Mouse (Mus musculus): ENCODE results near the gene Gins3. TPM values are rescaled to one million over a fixed set of nuclear protein-coding genes. Genes with fewer than 3 reads are reported as not detected.

Gene Gins3
- polyA plus RNA-seq, 1 experiment from 2014 or later = 25.0 TPM

GRCm38 (mm10) chr8:95669967-95670366, 36.7 kb downstream of the Gins3 start:
- H3K9me3 ChIP-seq (ENCODE audit: control insufficient read depth, low read depth, low read length) = no peaks in the 10 kb centered on the region
- no peak for ATAC-seq (ENCODE audit: insufficient number of reproducible peaks, insufficient read depth, low FRiP score, low read depth)
- H3K27me3 ChIP-seq (ENCODE audit: control insufficient read depth, insufficient read depth, low read length) = no peaks in the 10 kb centered on the region
- no peak overlapping the region for H3K4me2 ChIP-seq (replicated peaks; ENCODE audit: low read depth, low read length)
- 84% methylated on average over 2 of the region's 2 CpGs for WGBS
- H3K9ac ChIP-seq (replicated peaks; ENCODE audit: low read depth, low read length) = no peak overlapping the region
- H3K4me3 ChIP-seq (ENCODE audit: low read depth, low read length) = no peak overlapping the region
- H3K4me1 ChIP-seq (ENCODE audit: control insufficient read depth, insufficient read depth, low read length) = no peaks in the 10 kb centered on the region
- H3K27ac ChIP-seq (ENCODE audit: low read length) = no peak overlapping the region
- H3K36me3 ChIP-seq (ENCODE audit: control insufficient read depth, insufficient read depth, low read length) = no peaks in the 10 kb centered on the region

DNA sequence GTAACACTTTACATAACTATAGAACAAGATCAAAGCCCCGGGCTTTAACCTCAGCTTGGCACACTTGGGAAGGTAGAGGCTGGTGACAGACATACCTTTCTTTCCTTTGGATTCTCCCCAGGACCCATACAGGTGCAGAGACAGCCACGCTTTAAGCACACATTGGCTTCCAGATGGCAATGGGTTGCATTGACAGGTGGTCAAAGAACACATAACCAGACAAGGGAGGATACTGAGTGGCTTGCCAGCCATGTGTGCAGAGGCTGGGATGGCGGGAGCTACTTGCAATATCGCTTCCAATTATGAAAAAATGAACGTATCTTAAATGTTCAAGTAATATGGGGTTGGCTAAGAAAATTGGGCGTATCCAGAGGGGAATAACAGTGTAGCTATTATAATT, 38.6 kb downstream of the Gins3 start:
- H3K4me1 ChIP-seq (ENCODE audit: control insufficient read depth, insufficient read depth, low read length) = no peaks in the 10 kb centered on the region
- peaks cover 7% of the 10 kb centered on the region; the same call in 1 of the 2 replicates for H3K27me3 ChIP-seq (ENCODE audit: control insufficient read depth, insufficient read depth, low read length)
- no peak overlapping the region for H3K4me3 ChIP-seq (ENCODE audit: low read depth, low read length)
- H3K4me2 ChIP-seq (replicated peaks; ENCODE audit: low read depth, low read length) = no peak overlapping the region
- 86% methylated on average over 6 of the region's 6 CpGs for WGBS
- H3K36me3 ChIP-seq (ENCODE audit: control insufficient read depth, insufficient read depth, low read length) = no peaks in the 10 kb centered on the region
- ATAC-seq (ENCODE audit: insufficient number of reproducible peaks, insufficient read depth, low FRiP score, low read depth) = no peak
- no peak overlapping the region for H3K9ac ChIP-seq (replicated peaks; ENCODE audit: low read depth, low read length)
- no peaks in the 10 kb centered on the region for H3K9me3 ChIP-seq (ENCODE audit: control insufficient read depth, low read depth, low read length)
- no peak overlapping the region for H3K27ac ChIP-seq (ENCODE audit: low read length)

GRCm38 (mm10) chr8:95672811-95673210, 39.6 kb downstream of the Gins3 start:
- no peak overlapping the region for H3K27ac ChIP-seq (ENCODE audit: low read length)
- H3K27me3 ChIP-seq (ENCODE audit: control insufficient read depth, insufficient read depth, low read length) = peaks cover 15% of the 10 kb centered on the region
- H3K9me3 ChIP-seq (ENCODE audit: control insufficient read depth, low read depth, low read length) = no peaks in the 10 kb centered on the region
- no peak for ATAC-seq (ENCODE audit: insufficient number of reproducible peaks, insufficient read depth, low FRiP score, low read depth)
- 0 out of 2 replicates have a peak, but pooled peaks cover 6% of the 10 kb centered on the region for H3K4me1 ChIP-seq (ENCODE audit: control insufficient read depth, insufficient read depth, low read length)
- no peak overlapping the region for H3K4me2 ChIP-seq (replicated peaks; ENCODE audit: low read depth, low read length)
- no peaks in the 10 kb centered on the region for H3K36me3 ChIP-seq (ENCODE audit: control insufficient read depth, insufficient read depth, low read length)
- WGBS = 70% methylated on average over 5 of the region's 5 CpGs
- no peak overlapping the region for H3K9ac ChIP-seq (replicated peaks; ENCODE audit: low read depth, low read length)
- H3K4me3 ChIP-seq (ENCODE audit: low read depth, low read length) = no peak overlapping the region

- H3K4me3 ChIP-seq (ENCODE audit: low read depth, low read length) = peak within 1 kb of the TSS; percentile 54
- 38% methylated on average over 9 of the region's 9 CpGs for WGBS
- H3K27ac ChIP-seq (ENCODE audit: low read length) = no peak within 1 kb of the TSS
- H3K4me1 ChIP-seq (ENCODE audit: control insufficient read depth, insufficient read depth, low read length) = 0 out of 2 replicates have a peak, but pooled peaks cover 9% of the 10 kb centered on the region
- H3K9me3 ChIP-seq (ENCODE audit: control insufficient read depth, low read depth, low read length) = no peaks in the 10 kb centered on the region
- peaks cover 25% of the 10 kb centered on the region for H3K27me3 ChIP-seq (ENCODE audit: control insufficient read depth, insufficient read depth, low read length)
- peak within 1 kb of the TSS; percentile 28; the same call in 1 of the 2 replicates for H3K9ac ChIP-seq (replicated peaks; ENCODE audit: low read depth, low read length)
- no peaks in the 10 kb centered on the region for H3K36me3 ChIP-seq (ENCODE audit: control insufficient read depth, insufficient read depth, low read length)
- ATAC-seq (ENCODE audit: insufficient number of reproducible peaks, insufficient read depth, low FRiP score, low read depth) = no peak
- H3K4me2 ChIP-seq (replicated peaks; ENCODE audit: low read depth, low read length) = peak within 1 kb of the TSS; percentile 99
These were observed 43.4 kb downstream of the Gins3 start, which contains the start of gene Ndrg4 for GRCm38 (mm10) chr8:95676631-95677030. Gene Ndrg4, plus strand, starts transcription at chr8:95676980.

DNA sequence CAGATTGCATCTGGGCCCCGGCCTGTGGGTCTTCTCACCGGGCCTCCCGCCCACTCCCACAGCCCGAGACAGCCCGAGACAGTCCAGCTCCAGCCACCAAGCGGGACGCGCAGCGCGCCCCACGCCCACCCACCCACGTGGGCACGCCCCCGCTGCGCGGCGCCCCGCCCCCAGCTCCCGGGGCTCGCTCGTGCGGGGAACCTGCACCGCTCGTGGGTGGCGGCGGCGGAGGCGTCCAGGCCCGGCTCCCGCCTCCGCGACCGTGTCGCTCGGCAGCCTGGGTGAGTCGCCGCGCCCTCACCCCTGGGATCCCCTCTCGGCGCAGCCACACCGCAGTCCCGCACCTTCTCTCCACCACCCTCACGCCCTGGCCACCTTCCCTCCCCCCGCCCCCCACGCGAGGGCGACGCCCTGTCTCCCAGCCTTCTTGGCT, 44.4 kb downstream of the Gins3 start:
- ATAC-seq (ENCODE audit: insufficient number of reproducible peaks, insufficient read depth, low FRiP score, low read depth) = 0 out of 2 replicates have a peak, but pooled peaks have one; percentile 20
- H3K4me3 ChIP-seq (ENCODE audit: low read depth, low read length) = peak overlapping the region; percentile 54
- H3K27ac ChIP-seq (ENCODE audit: low read length) = no peak overlapping the region
- no peaks in the 10 kb centered on the region for H3K36me3 ChIP-seq (ENCODE audit: control insufficient read depth, insufficient read depth, low read length)
- H3K4me1 ChIP-seq (ENCODE audit: control insufficient read depth, insufficient read depth, low read length) = 0 out of 2 replicates have a peak, but pooled peaks cover 9% of the 10 kb centered on the region
- H3K27me3 ChIP-seq (ENCODE audit: control insufficient read depth, insufficient read depth, low read length) = peaks cover 25% of the 10 kb centered on the region
- H3K9ac ChIP-seq (replicated peaks; ENCODE audit: low read depth, low read length) = peak overlapping the region; percentile 28; the same call in 1 of the 2 replicates
- peak overlapping the region; percentile 99 for H3K4me2 ChIP-seq (replicated peaks; ENCODE audit: low read depth, low read length)
- H3K9me3 ChIP-seq (ENCODE audit: control insufficient read depth, low read depth, low read length) = no peaks in the 10 kb centered on the region
- 3% methylated on average over 23 of the region's 48 CpGs for WGBS

- Histone ChIP-seq H3K27me3 (ENCODE audit: control insufficient read depth, insufficient read depth, low read length) (peaks cover 25% of the 10 kb centered on the region), H3K4me3 (ENCODE audit: low read depth, low read length) (peak overlapping the region; percentile 54), H3K9me3 (ENCODE audit: control insufficient read depth, low read depth, low read length) (no peaks in the 10 kb centered on the region), H3K9ac (replicated peaks; ENCODE audit: low read depth, low read length) (peak overlapping the region; percentile 28; the same call in 1 of the 2 replicates), H3K36me3 (ENCODE audit: control insufficient read depth, insufficient read depth, low read length) (no peaks in the 10 kb centered on the region), H3K4me2 (replicated peaks; ENCODE audit: low read depth, low read length) (peak overlapping the region; percentile 99), H3K4me1 (ENCODE audit: control insufficient read depth, insufficient read depth, low read length) (0 out of 2 replicates have a peak, but pooled peaks cover 9% of the 10 kb centered on the region), H3K27ac (ENCODE audit: low read length) (no peak overlapping the region)
- WGBS = under 1% methylated on average over 63 of the region's 70 CpGs
- ATAC-seq (ENCODE audit: insufficient number of reproducible peaks, insufficient read depth, low FRiP score, low read depth) = 0 out of 2 replicates have a peak, but pooled peaks have one; percentile 29
These were observed 44.9 kb downstream of the Gins3 start for GRCm38 (mm10) chr8:95678024-95678611.

- Histone ChIP-seq H3K36me3 (ENCODE audit: control insufficient read depth, insufficient read depth, low read length) (no peaks in the 10 kb centered on the region), H3K4me1 (ENCODE audit: control insufficient read depth, insufficient read depth, low read length) (no peaks in the 10 kb centered on the region), H3K4me3 (ENCODE audit: low read depth, low read length) (no peak overlapping the region), H3K27ac (ENCODE audit: low read length) (no peak overlapping the region), H3K9me3 (ENCODE audit: control insufficient read depth, low read depth, low read length) (no peaks in the 10 kb centered on the region), H3K27me3 (ENCODE audit: control insufficient read depth, insufficient read depth, low read length) (no peaks in the 10 kb centered on the region), H3K4me2 (replicated peaks; ENCODE audit: low read depth, low read length) (no peak overlapping the region), H3K9ac (replicated peaks; ENCODE audit: low read depth, low read length) (no peak overlapping the region)
- no peak for ATAC-seq (ENCODE audit: insufficient number of reproducible peaks, insufficient read depth, low FRiP score, low read depth)
- 72% methylated on average over 10 of the region's 10 CpGs for WGBS
These were observed 54.9 kb downstream of the Gins3 start for GRCm38 (mm10) chr8:95688073-95688672.

DNA sequence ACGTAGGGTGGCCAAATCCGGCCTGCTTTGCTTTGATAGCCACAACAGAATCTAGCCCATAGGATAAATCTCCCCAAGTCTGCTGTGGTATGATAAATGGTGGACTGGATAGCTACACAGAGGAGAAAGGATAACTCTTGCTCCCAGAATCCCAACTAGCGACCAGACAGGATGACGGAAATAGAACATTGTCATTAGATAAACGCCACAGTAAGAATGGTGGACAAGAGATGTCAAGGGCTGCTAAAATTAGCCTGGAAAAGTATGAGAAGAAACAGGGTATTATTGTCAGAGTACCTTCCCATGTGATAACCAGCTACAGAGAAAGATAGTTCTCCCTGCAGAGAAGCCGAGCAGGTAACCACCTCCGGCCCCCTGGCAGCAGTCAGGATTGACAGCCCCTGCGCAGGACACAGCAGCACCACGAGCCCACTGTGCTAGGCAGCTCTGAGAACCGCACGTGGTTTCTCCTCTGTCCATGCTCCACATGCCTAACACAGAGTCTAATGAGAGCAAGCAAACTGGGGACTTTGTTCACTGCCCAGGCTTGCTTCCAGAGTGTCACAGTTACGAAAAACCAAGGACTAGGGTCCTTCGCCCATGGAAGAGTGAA, 57.8 kb downstream of the Gins3 start:
- H3K4me3 ChIP-seq (ENCODE audit: low read depth, low read length) = no peak overlapping the region
- H3K36me3 ChIP-seq (ENCODE audit: control insufficient read depth, insufficient read depth, low read length) = no peaks in the 10 kb centered on the region
- H3K9ac ChIP-seq (replicated peaks; ENCODE audit: low read depth, low read length) = no peak overlapping the region
- no peaks in the 10 kb centered on the region for H3K9me3 ChIP-seq (ENCODE audit: control insufficient read depth, low read depth, low read length)
- H3K4me1 ChIP-seq (ENCODE audit: control insufficient read depth, insufficient read depth, low read length) = no peaks in the 10 kb centered on the region
- 0 out of 2 replicates have a peak, but pooled peaks cover 9% of the 10 kb centered on the region for H3K27me3 ChIP-seq (ENCODE audit: control insufficient read depth, insufficient read depth, low read length)
- ATAC-seq (ENCODE audit: insufficient number of reproducible peaks, insufficient read depth, low FRiP score, low read depth) = no peak
- no peak overlapping the region for H3K4me2 ChIP-seq (replicated peaks; ENCODE audit: low read depth, low read length)
- WGBS = 69% methylated on average over 13 of the region's 13 CpGs
- no peak overlapping the region for H3K27ac ChIP-seq (ENCODE audit: low read length)

All from stomach, embryonic 14.5 days (tissue).